ENCODE assay signal across 27 mouse cellular contexts in genomic region chr2:173170081-173170480, GRCm38 (mm10). TPM values are rescaled to one million over a fixed set of nuclear protein-coding genes. Genes with fewer than 3 reads are reported as not detected.
DNase-seq lines count a peak whose midpoint lies in the region; ATAC-seq and TF ChIP-seq lines count a peak whose summit lies in the region.
"Had no signal": no experiment of that assay in that cellular context is flagged by ENCODE, and none has a peak within 500 bp of the region (broad histone marks: within the 10 kb centered on the region; RNA-seq: fewer than 3 reads in every experiment).

No protein-coding gene starts in this region.

- H3K4me2 ChIP-seq in kidney, embryonic 15.5 days: no peak overlapping the region
- H3K4me2 ChIP-seq in kidney, postnatal 0 days (ENCODE audit: low read length): no peak overlapping the region
- no peak overlapping the region for H3K4me2 ChIP-seq in neural tube, embryonic 15.5 days
- no peak overlapping the region for H3K4me2 ChIP-seq in forebrain, embryonic 14.5 days (ENCODE audit: low read length)
- H3K4me2 ChIP-seq: hindbrain, embryonic 15.5 days; lung, embryonic 14.5 days; midbrain, embryonic 12.5 days had no signal

- no peak overlapping the region for H3K27ac ChIP-seq in kidney, embryonic 15.5 days
- peak overlapping the region; percentile 96; the same call in 1 of the 2 replicates for H3K27ac ChIP-seq in kidney, postnatal 0 days
- H3K27ac ChIP-seq in limb, embryonic 10.5 days: peak overlapping the region; percentile 84
- no peak overlapping the region for H3K27ac ChIP-seq in neural tube, embryonic 15.5 days (replicated peaks)
- H3K27ac ChIP-seq in forebrain, embryonic 14.5 days (ENCODE audit: low read depth, low read length): no peak overlapping the region
- H3K27ac ChIP-seq: hindbrain, embryonic 15.5 days had no signal

- peaks cover 79% of the 10 kb centered on the region for H3K27me3 ChIP-seq in kidney, embryonic 15.5 days
- 0 out of 2 replicates have a peak, but pooled peaks cover 10% of the 10 kb centered on the region for H3K27me3 ChIP-seq in kidney, postnatal 0 days (ENCODE audit: insufficient read depth, low read length)
- H3K27me3 ChIP-seq in limb, embryonic 10.5 days (ENCODE audit: low read depth, poor library complexity, severe bottlenecking): peaks cover 69% of the 10 kb centered on the region
- peaks cover 8% of the 10 kb centered on the region; the same call in 1 of the 2 replicates for H3K27me3 ChIP-seq in neural tube, embryonic 15.5 days (replicated peaks)
- 0 out of 2 replicates have a peak, but pooled peaks cover 2% of the 10 kb centered on the region for H3K27me3 ChIP-seq in forebrain, embryonic 14.5 days (replicated peaks; ENCODE audit: control insufficient read depth, insufficient read depth, low read length)
- H3K27me3 ChIP-seq: hindbrain, embryonic 15.5 days; midbrain, embryonic 12.5 days had no signal

- H3K36me3 ChIP-seq in kidney, embryonic 15.5 days: no peaks in the 10 kb centered on the region
- no peaks in the 10 kb centered on the region for H3K36me3 ChIP-seq in kidney, postnatal 0 days (ENCODE audit: insufficient read depth, low read length)
- H3K36me3 ChIP-seq in limb, embryonic 10.5 days: no peaks in the 10 kb centered on the region
- H3K36me3 ChIP-seq in neural tube, embryonic 15.5 days: no peaks in the 10 kb centered on the region
- no peaks in the 10 kb centered on the region for H3K36me3 ChIP-seq in forebrain, embryonic 14.5 days (ENCODE audit: control insufficient read depth, insufficient read depth, low read length)
- H3K36me3 ChIP-seq: forebrain, embryonic 10.5 days; G1E; hindbrain, embryonic 15.5 days; midbrain, embryonic 12.5 days had no signal

- H3K4me3 ChIP-seq in kidney, embryonic 15.5 days (replicated peaks): no peak overlapping the region
- H3K4me3 ChIP-seq in kidney, postnatal 0 days (replicated peaks; ENCODE audit: low read depth, low read length): no peak overlapping the region
- no peak overlapping the region for H3K4me3 ChIP-seq in limb, embryonic 10.5 days
- H3K4me3 ChIP-seq in neural tube, embryonic 15.5 days (replicated peaks): no peak overlapping the region
- no peak overlapping the region for H3K4me3 ChIP-seq in forebrain, embryonic 14.5 days (ENCODE audit: low read depth, low read length)
- H3K4me3 ChIP-seq: forebrain, embryonic 10.5 days; hindbrain, embryonic 15.5 days; midbrain, embryonic 12.5 days had no signal

- H3K9me3 ChIP-seq in kidney, embryonic 15.5 days (replicated peaks): no peaks in the 10 kb centered on the region
- no peaks in the 10 kb centered on the region for H3K9me3 ChIP-seq in kidney, postnatal 0 days (replicated peaks; ENCODE audit: low read length)
- no peaks in the 10 kb centered on the region for H3K9me3 ChIP-seq in limb, embryonic 10.5 days (replicated peaks)
- H3K9me3 ChIP-seq in neural tube, embryonic 15.5 days (replicated peaks): no peaks in the 10 kb centered on the region
- no peaks in the 10 kb centered on the region for H3K9me3 ChIP-seq in forebrain, embryonic 14.5 days (replicated peaks; ENCODE audit: control insufficient read depth, low read length)
- H3K9me3 ChIP-seq: forebrain, embryonic 10.5 days; hindbrain, embryonic 15.5 days; midbrain, embryonic 12.5 days had no signal

- no peak for TF ChIP-seq CTCF in kidney, postnatal 0 days (IDR thresholded peaks at IDR 0.05; ENCODE audit: low read depth)

- 36% methylated on average over 2 of the region's 2 CpGs for WGBS in kidney, embryonic 15.5 days
- 44% methylated on average over 2 of the region's 2 CpGs for whole genome bisulfite sequencing in kidney, postnatal 0 days
- WGBS in limb, embryonic 10.5 days: 23% methylated on average over 2 of the region's 2 CpGs
- 67% methylated on average over 2 of the region's 2 CpGs for WGBS in neural tube, embryonic 15.5 days
- 89% methylated on average over 2 of the region's 2 CpGs for WGBS in forebrain, embryonic 14.5 days

- peak; percentile 82 for DNase-seq in kidney, adult 18-20 months
- DNase-seq in kidney, adult 8-10 months: peak; percentile 86 to 87
- DNase-seq in kidney, postnatal 0 days (ENCODE audit: low spot score): no peak
- DNase-seq in limb, embryonic 10.5 days (ENCODE audit: low spot score): no peak
- no peak for DNase-seq in forebrain, embryonic 14.5 days (ENCODE audit: low spot score)
- DNase-seq: adrenal gland, adult 2 months; B cell, adult 2 months; cerebellum, adult 11 months; cerebellum, adult 9-11 months; forebrain, postnatal 0 days; gastrocnemius, postnatal 25 days; layer of hippocampus, adult 9-11 months; lung, embryonic 14.5 days; right cerebral cortex, postnatal 25 days; thymus, postnatal 14 days had no signal

- no peak for ATAC-seq in kidney, embryonic 15.5 days (replicated peaks; ENCODE audit: low FRiP score)
- 0 out of 2 replicates have a peak, but pooled peaks have one; percentile 16 for ATAC-seq in kidney, postnatal 0 days (replicated peaks; ENCODE audit: low FRiP score, low read depth)
- no peak for ATAC-seq in neural tube, embryonic 15.5 days (ENCODE audit: low FRiP score)
- ATAC-seq in forebrain, embryonic 14.5 days: no peak
- ATAC-seq: forebrain, postnatal 0 days; Patski had no signal

- no peak overlapping the region for H3K9ac ChIP-seq in kidney, embryonic 15.5 days
- H3K9ac ChIP-seq in kidney, postnatal 0 days (ENCODE audit: low read depth, low read length): no peak overlapping the region
- H3K9ac ChIP-seq in neural tube, embryonic 15.5 days (replicated peaks): no peak overlapping the region
- H3K9ac ChIP-seq in forebrain, embryonic 14.5 days (ENCODE audit: low read length): no peak overlapping the region
- H3K9ac ChIP-seq: forebrain, postnatal 0 days; hindbrain, embryonic 15.5 days; lung, embryonic 14.5 days; midbrain, embryonic 12.5 days had no signal

- peaks cover 58% of the 10 kb centered on the region for H3K4me1 ChIP-seq in kidney, embryonic 15.5 days
- peaks cover 39% of the 10 kb centered on the region for H3K4me1 ChIP-seq in kidney, postnatal 0 days (replicated peaks; ENCODE audit: insufficient read depth, low read length)
- peaks cover 67% of the 10 kb centered on the region for H3K4me1 ChIP-seq in limb, embryonic 10.5 days
- peaks cover 63% of the 10 kb centered on the region for H3K4me1 ChIP-seq in neural tube, embryonic 15.5 days
- peaks cover 16% of the 10 kb centered on the region for H3K4me1 ChIP-seq in forebrain, embryonic 14.5 days (ENCODE audit: control insufficient read depth, insufficient read depth, low read length)

RNA-seq across cellular contexts. Expression of gene Pck1, which starts 17.2 kb away (rescaled TPM):
- polyA plus RNA-seq in kidney, embryonic 15.5 days (2015; fragmentation: Nextera tagmentation; extraction: Ambion mirVana): 17.9 and 18.0 TPM in 2 replicates
- 47.2 and 67.8 TPM in 2 replicates for polyA plus RNA-seq in kidney, postnatal 0 days (2015; fragmentation: Nextera tagmentation; extraction: Ambion mirVana)
- polyA plus RNA-seq in limb, embryonic 10.5 days (2016; fragmentation: Nextera tagmentation; extraction: Ambion mirVana): not detected in 2 replicates
- 0.34 TPM in 1 of 2 replicates, not detected in the other for polyA plus RNA-seq in neural tube, embryonic 15.5 days (2015; fragmentation: Nextera tagmentation; extraction: Ambion mirVana)
- not detected in 2 replicates for polyA plus RNA-seq in forebrain, embryonic 14.5 days (2014; fragmentation: Nextera tagmentation; extraction: Ambion mirVana)
- polyA plus RNA-seq: embryonic facial prominence, embryonic 11.5 days; forebrain, embryonic 10.5 days; forebrain, postnatal 0 days; G1E; heart, embryonic 14.5 days; hindbrain, embryonic 15.5 days; lung, embryonic 14.5 days; midbrain, embryonic 12.5 days; Patski had no signal

RNA-seq across cellular contexts. Expression of gene Zbp1, which starts 48.6 kb away (rescaled TPM):
- 0.40 and 0.64 TPM in 2 replicates for polyA plus RNA-seq in kidney, embryonic 15.5 days (2015; fragmentation: Nextera tagmentation; extraction: Ambion mirVana)
- 1.3 and 1.7 TPM in 2 replicates for polyA plus RNA-seq in kidney, postnatal 0 days (2015; fragmentation: Nextera tagmentation; extraction: Ambion mirVana)
- not detected in 2 replicates for polyA plus RNA-seq in limb, embryonic 10.5 days (2016; fragmentation: Nextera tagmentation; extraction: Ambion mirVana)
- polyA plus RNA-seq in neural tube, embryonic 15.5 days (2015; fragmentation: Nextera tagmentation; extraction: Ambion mirVana): 0.08 and 3.6 TPM in 2 replicates
- polyA plus RNA-seq in forebrain, embryonic 14.5 days (2014; fragmentation: Nextera tagmentation; extraction: Ambion mirVana): not detected in 2 replicates
- polyA plus RNA-seq: embryonic facial prominence, embryonic 11.5 days; forebrain, embryonic 10.5 days; G1E; heart, embryonic 14.5 days had no signal

RNA-seq across cellular contexts. Expression of gene Ctcfl, which starts 50.8 kb away (rescaled TPM):
- polyA plus RNA-seq in kidney, embryonic 15.5 days (2015; fragmentation: Nextera tagmentation; extraction: Ambion mirVana): 0.12 and 0.21 TPM in 2 replicates
- polyA plus RNA-seq in kidney, postnatal 0 days (2015; fragmentation: Nextera tagmentation; extraction: Ambion mirVana): 0.08 TPM in 1 of 2 replicates, not detected in the other
- 0.06 TPM in 1 of 2 replicates, not detected in the other for polyA plus RNA-seq in limb, embryonic 10.5 days (2016; fragmentation: Nextera tagmentation; extraction: Ambion mirVana)
- polyA plus RNA-seq in neural tube, embryonic 15.5 days (2015; fragmentation: Nextera tagmentation; extraction: Ambion mirVana): 0.09 and 0.10 TPM in 2 replicates
- not detected in 2 replicates for polyA plus RNA-seq in forebrain, embryonic 14.5 days (2014; fragmentation: Nextera tagmentation; extraction: Ambion mirVana)
- polyA plus RNA-seq: adrenal gland, adult 2 months; cortical plate, adult 2 months; embryonic facial prominence, embryonic 11.5 days; G1E; limb, embryonic 14.5 days; midbrain, embryonic 12.5 days; Patski; spleen, adult 2 months had no signal

Comparison
In these comparisons a context has a peak if more than half of its experiments do, and no peak if none do; other contexts are left out.
1. DNase-seq: peak in kidney, adult 18-20 months (single experiment) and kidney, adult 8-10 months (2 of 2); none in kidney, postnatal 0 days (single experiment), limb, embryonic 10.5 days (single experiment) and forebrain, embryonic 14.5 days (single experiment).
2. H3K27ac ChIP-seq: peak in kidney, postnatal 0 days (single experiment) and limb, embryonic 10.5 days (single experiment); none in kidney, embryonic 15.5 days (single experiment), neural tube, embryonic 15.5 days (single experiment) and forebrain, embryonic 14.5 days (single experiment).
3. RNA of gene Pck1, which starts 17.2 kb away (polyA plus RNA-seq): 47.2 to 67.8 TPM in kidney, postnatal 0 days and 17.9 to 18.0 TPM in kidney, embryonic 15.5 days; 0.34 TPM in neural tube, embryonic 15.5 days, not detected in limb, embryonic 10.5 days and not detected in forebrain, embryonic 14.5 days; every median in the first group is over 10 times any median in the second.